Mouse (Mus musculus): Measurements from ENCODE around the gene Olfr867. TPM values are rescaled to one million over a fixed set of nuclear protein-coding genes. Genes with fewer than 3 reads are reported as not detected.

Gene Olfr867
- not detected for total RNA-seq (2021)

DNA sequence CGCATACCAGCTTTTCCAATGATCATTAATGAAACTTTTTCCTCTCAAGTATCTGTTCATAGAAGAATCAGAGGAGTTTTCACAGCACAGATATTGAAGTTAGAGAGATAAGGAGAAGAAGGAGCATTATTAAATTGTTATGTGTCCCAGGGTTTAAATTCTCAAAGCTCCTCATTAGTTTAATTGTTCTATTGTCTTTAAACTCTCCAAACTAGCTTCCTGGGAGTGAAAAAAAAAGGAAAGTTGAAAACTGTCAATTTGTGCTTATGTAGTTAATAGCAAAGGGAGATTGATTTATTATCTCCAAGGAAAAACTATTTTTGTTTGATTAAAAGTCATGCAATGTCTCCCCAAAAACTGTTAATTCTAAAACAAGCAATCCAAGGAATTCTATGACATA lies at the start of gene Olfr867:
Gene Olfr867, minus strand, starts transcription at position 101 of the 400 bp plus-strand sequence.
- no peak for DNase-seq (ENCODE audit: extremely low spot score in 1 of 2, low spot score in 1 of 2)

DNA sequence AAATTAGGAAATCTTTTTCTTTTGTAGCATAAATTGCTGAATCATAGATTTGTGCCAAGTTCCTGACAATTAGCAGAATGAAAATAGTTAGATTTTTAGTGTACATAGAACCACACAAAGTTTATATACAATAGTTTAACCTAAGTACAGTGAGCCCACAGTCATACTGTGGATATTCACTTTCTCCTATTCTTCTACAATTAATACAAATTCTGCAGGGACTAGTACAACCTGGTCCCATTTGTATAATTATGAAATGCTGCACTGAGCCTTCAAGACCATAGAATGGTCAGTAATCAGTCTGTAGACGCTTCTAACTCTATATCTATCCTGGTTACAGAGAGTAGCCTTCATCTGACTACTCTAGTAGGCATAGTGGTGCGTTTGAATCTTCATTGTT lies 41.0 kb upstream of the Olfr867 start, which contains the start of gene Olfr868:
Gene Olfr868, plus strand, starts transcription at position 301 of the 400 bp plus-strand sequence.
- DNase-seq (ENCODE audit: extremely low spot score in 1 of 2, low spot score in 1 of 2), result no peak

DNA sequence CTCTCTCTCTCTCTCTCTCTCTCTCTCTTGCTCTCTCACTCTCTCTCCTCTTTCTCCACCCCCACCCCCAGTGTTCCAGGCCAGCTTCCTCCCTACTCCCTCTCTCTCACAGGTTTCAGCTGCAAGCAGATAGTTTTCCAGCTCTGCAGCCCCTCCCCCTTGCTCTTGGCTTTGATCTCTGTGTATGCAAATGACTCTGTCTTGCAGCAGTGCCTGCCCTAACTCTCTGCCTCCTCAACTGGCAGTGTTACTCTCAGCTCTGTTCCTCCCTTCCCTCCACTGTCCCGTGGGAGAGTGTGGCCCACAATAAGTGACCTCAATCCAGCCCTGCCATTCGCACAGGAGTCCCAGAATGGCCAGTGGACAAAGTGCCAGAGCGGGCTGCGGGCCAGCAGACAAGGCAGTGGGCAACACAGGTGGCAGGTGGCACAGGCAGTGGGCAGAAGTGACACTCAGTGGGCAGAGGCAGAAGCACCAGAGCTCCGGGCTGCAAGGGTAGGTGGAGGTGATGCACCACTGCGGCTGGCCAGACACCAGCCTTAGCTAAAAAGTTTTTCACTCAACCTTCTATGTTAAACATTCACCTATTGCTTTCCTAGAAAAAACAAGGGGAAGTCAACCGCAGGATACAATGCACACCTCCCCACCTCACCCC lies 16.3 kb upstream of the Olfr867 start:
- DNase-seq (ENCODE audit: extremely low spot score in 1 of 2, low spot score in 1 of 2), result no peak

- DNase-seq (ENCODE audit: extremely low spot score in 1 of 2, low spot score in 1 of 2), result no peak
Observed at GRCm38 (mm10) chr9:20071291-20071690, 13.9 kb upstream of the Olfr867 start.

DNA sequence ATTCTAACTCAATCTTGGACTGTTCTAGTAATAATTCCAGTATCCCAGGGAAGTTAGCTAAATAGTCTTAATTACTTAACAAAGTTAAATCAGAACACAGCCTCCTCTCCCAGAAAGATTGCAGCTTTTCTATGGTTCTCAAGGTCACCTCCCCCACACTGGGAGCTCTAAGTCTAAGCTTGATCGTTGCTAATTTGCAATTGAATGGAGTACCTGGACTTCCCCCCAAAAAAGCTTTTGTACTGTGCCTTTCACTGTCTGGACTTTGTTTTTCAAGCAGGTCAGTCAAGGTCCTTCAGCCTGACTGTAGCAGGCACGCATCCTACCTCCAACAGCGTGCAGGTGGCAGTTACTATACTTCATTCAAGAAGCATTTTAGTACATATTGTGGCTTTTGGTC lies 12.9 kb upstream of the Olfr867 start:
- no peak for DNase-seq (ENCODE audit: extremely low spot score in 1 of 2, low spot score in 1 of 2)

GRCm38 (mm10) chr9:20047964-20048363 lies 9.4 kb downstream of the Olfr867 start:
- DNase-seq (ENCODE audit: extremely low spot score in 1 of 2, low spot score in 1 of 2), result no peak

GRCm38 (mm10) chr9:20027935-20028334 lies 29.4 kb downstream of the Olfr867 start, which contains the start of gene Olfr866:
TSS of gene Olfr866 (minus strand) at chr9:20028035.
- DNase-seq (ENCODE audit: extremely low spot score in 1 of 2, low spot score in 1 of 2), result no peak

Small RNAs within 50 kb of the gene (microRNA-seq; reads per million reads assigned to microRNA genes)
- gene Gm26231 (0 reads per million in 2 experiments), gene Gm44395 (0 reads per million in 2 experiments)

Other genes starting within 250 kb of the Olfr867 start
- gene Olfr860, start 207.8 kb downstream of the Olfr867 start, total RNA-seq (2021), result not detected
- gene Olfr862, start 169.6 kb downstream of the Olfr867 start, total RNA-seq (2021), result not detected
- not detected for gene Olfr77, start 140.7 kb downstream of the Olfr867 start, total RNA-seq (2021)
- not detected for gene Olfr866, start 29.5 kb downstream of the Olfr867 start, total RNA-seq (2021)
- gene Olfr868, start 41.1 kb upstream of the Olfr867 start, total RNA-seq (2021), result not detected
- gene Olfr869, start 71.4 kb upstream of the Olfr867 start, total RNA-seq (2021), result not detected
- not detected for gene Olfr870, start 116.5 kb upstream of the Olfr867 start, total RNA-seq (2021)
- not detected for gene Olfr871, start 154.6 kb upstream of the Olfr867 start, total RNA-seq (2021)
- gene Olfr872, start 179.6 kb upstream of the Olfr867 start, total RNA-seq (2021), result not detected
- gene Olfr39, start 224.8 kb upstream of the Olfr867 start, total RNA-seq (2021), result not detected
- gene Olfr873, start 241.0 kb upstream of the Olfr867 start, total RNA-seq (2021), result not detected

All from layer of hippocampus, postnatal 25 days (tissue).